Mouse (Mus musculus) right cerebral cortex, postnatal 25 days (tissue): ENCODE measurements around the gene Epgn.

Experiments used
- DNase-seq: peaks from one replicate; pipeline ENCODE4 v3.0.0; 2022

The Epgn gene

GRCm38 (mm10) chr5:91027164-91027563 lies at the start of gene Epgn:
TSS of gene Epgn (plus strand) at chr5:91027464.
- no peak for DNase-seq

GRCm38 (mm10) chr5:90980297-90980696 lies 47.0 kb upstream of the Epgn start:
- DNase-seq: no peak

GRCm38 (mm10) chr5:90987605-90988004 lies 39.7 kb upstream of the Epgn start:
- DNase-seq: no peak

GRCm38 (mm10) chr5:90988149-90988548 lies 39.1 kb upstream of the Epgn start:
- no peak for DNase-seq

- no peak for DNase-seq
These were observed 38.7 kb upstream of the Epgn start for GRCm38 (mm10) chr5:90988592-90988991.

- no peak for DNase-seq
These were observed 27.3 kb upstream of the Epgn start for GRCm38 (mm10) chr5:90999942-91000341.

- DNase-seq: no peak
These were observed 12.0 kb upstream of the Epgn start for GRCm38 (mm10) chr5:91015216-91015615.

GRCm38 (mm10) chr5:91023114-91023513 lies 4.2 kb upstream of the Epgn start:
- DNase-seq: no peak

GRCm38 (mm10) chr5:91027840-91028239 lies 576 bp downstream of the Epgn start:
- no peak for DNase-seq

- DNase-seq: no peak
These were observed 3.4 kb downstream of the Epgn start for GRCm38 (mm10) chr5:91030629-91031028.

- no peak for DNase-seq
These were observed 8.1 kb downstream of the Epgn start for GRCm38 (mm10) chr5:91035341-91035740.

GRCm38 (mm10) chr5:91036628-91037027 lies 9.4 kb downstream of the Epgn start:
- no peak for DNase-seq

- no peak for DNase-seq
These were observed 10.5 kb downstream of the Epgn start for GRCm38 (mm10) chr5:91037756-91038155.

- no peak for DNase-seq
These were observed 11.3 kb downstream of the Epgn start for GRCm38 (mm10) chr5:91038547-91038946.

GRCm38 (mm10) chr5:91038963-91039362 lies 11.7 kb downstream of the Epgn start:
- DNase-seq: no peak

- DNase-seq: no peak
These were observed 20.7 kb downstream of the Epgn start for GRCm38 (mm10) chr5:91047987-91048386.

GRCm38 (mm10) chr5:91048397-91048796 lies 21.1 kb downstream of the Epgn start:
- DNase-seq: no peak

GRCm38 (mm10) chr5:91072340-91072739 lies 45.1 kb downstream of the Epgn start:
- no peak for DNase-seq

GRCm38 (mm10) chr5:91073626-91074025 lies 46.4 kb downstream of the Epgn start:
- DNase-seq: no peak

GRCm38 (mm10) chr5:91074026-91074425 lies 46.8 kb downstream of the Epgn start:
- DNase-seq: no peak

- DNase-seq: no peak
These were observed 47.2 kb downstream of the Epgn start, which contains the start of gene Ereg for GRCm38 (mm10) chr5:91074450-91074950. TSS of gene Ereg (plus strand) at chr5:91074622.

- DNase-seq: no peak
These were observed 47.8 kb downstream of the Epgn start for GRCm38 (mm10) chr5:91075021-91075420.

- peak; percentile 10 for DNase-seq
These were observed 55.8 kb downstream of the Epgn start for GRCm38 (mm10) chr5:91083016-91083415.
